ENCODE assay signal across 7 mouse cellular contexts in the genomic region with DNA sequence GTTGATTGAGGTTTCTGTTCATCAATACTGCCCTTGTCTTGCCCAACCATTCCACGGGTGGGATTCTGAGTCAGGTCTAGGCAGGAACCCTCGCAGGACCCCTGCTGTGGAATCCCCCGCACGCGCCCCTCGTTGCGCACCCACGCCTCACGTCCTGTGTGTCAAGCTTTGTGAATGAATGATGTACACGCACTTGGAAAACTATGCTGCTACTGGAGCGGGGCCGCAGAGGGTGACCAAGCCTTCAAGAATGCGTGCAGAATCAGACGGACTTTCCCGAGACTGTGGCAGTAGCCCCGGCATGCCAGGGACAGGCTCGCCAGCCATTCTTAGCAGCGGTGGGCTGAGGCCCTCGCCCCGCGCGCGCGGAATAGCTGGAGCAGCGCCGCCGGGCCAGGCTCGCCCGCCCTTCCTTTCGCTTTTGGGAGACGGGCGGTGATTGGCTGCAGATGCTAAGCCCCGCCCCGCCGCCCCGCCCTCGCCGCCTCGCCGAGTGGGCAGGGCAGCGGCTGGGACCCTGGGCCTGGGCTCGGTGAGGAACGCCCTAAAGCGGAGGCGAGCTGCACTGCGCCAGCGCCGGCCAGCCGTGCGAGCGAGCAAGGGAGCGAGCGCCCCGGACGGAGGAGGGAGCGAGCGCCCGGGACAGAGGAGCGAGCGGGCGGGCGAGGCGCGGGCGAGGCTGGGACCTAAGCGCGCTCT. TPM values are rescaled to one million over a fixed set of nuclear protein-coding genes. Genes with fewer than 3 reads are reported as not detected.
DNase-seq lines count a peak whose midpoint lies in the region; ATAC-seq and TF ChIP-seq lines count a peak whose summit lies in the region.

No protein-coding gene starts in this region.

- peak; percentile 98 for ATAC-seq in embryonic facial prominence, embryonic 12.5 days (ENCODE audit: insufficient number of reproducible peaks, insufficient read depth, low FRiP score, low TSS enrichment)
- peak; percentile 95 for ATAC-seq in limb, embryonic 11.5 days (ENCODE audit: insufficient number of reproducible peaks, low FRiP score, low TSS enrichment, low read depth)
- peak; percentile 99 for ATAC-seq in midbrain, embryonic 13.5 days

- TF ChIP-seq CTCF in kidney, adult 2 months (conservative IDR thresholded peaks at IDR 0.05; ENCODE audit: insufficient read depth, insufficient read length, low read depth, low read length) = no peak
- TF ChIP-seq CTCF in small intestine, adult 2 months (IDR thresholded peaks at IDR 0.05; ENCODE audit: extremely low read depth, insufficient read length, insufficient replicate concordance, low read depth, low read length) = no peak

- no peaks in the 10 kb centered on the region for H3K9me3 ChIP-seq in embryonic facial prominence, embryonic 12.5 days
- H3K9me3 ChIP-seq in limb, embryonic 11.5 days (ENCODE audit: control insufficient read depth, low read length) = no peaks in the 10 kb centered on the region
- H3K9me3 ChIP-seq in midbrain, embryonic 13.5 days = no peaks in the 10 kb centered on the region

- peak; percentile 80 for TF ChIP-seq POLR2A in kidney, adult 2 months (IDR thresholded peaks at IDR 0.05; ENCODE audit: low read depth, low read length)
- peak; percentile 86 for TF ChIP-seq POLR2A in small intestine, adult 2 months (IDR thresholded peaks at IDR 0.05; ENCODE audit: low read depth, low read length)

- H3K4me3 ChIP-seq in embryonic facial prominence, embryonic 12.5 days = peak overlapping the region; percentile 59
- peak overlapping the region; percentile 85 for H3K4me3 ChIP-seq in kidney, adult 2 months (ENCODE audit: insufficient read depth, low read depth, low read length)
- peak overlapping the region; percentile 60 for H3K4me3 ChIP-seq in limb, embryonic 11.5 days (ENCODE audit: low read depth, low read length)
- H3K4me3 ChIP-seq in midbrain, embryonic 13.5 days (replicated peaks) = peak overlapping the region; percentile 61
- peak overlapping the region; percentile 94 for H3K4me3 ChIP-seq in small intestine, adult 2 months (ENCODE audit: low read depth, low read length)

- H3K27ac ChIP-seq in embryonic facial prominence, embryonic 12.5 days = peak overlapping the region; percentile 92
- H3K27ac ChIP-seq in kidney, adult 2 months (ENCODE audit: insufficient read depth, low read depth, low read length) = peak overlapping the region; percentile 90
- H3K27ac ChIP-seq in limb, embryonic 11.5 days (replicated peaks; ENCODE audit: low read depth, low read length) = peak overlapping the region; percentile 57; the same call in 1 of the 2 replicates
- H3K27ac ChIP-seq in midbrain, embryonic 13.5 days = no peak overlapping the region
- H3K27ac ChIP-seq in small intestine, adult 2 months (ENCODE audit: insufficient read depth, low read depth, low read length) = peak overlapping the region; percentile 81

- H3K4me2 ChIP-seq in embryonic facial prominence, embryonic 12.5 days (replicated peaks) = peak overlapping the region; percentile 80
- H3K4me2 ChIP-seq in limb, embryonic 11.5 days (ENCODE audit: low read depth, severe bottlenecking) = peak overlapping the region; percentile 73
- peak overlapping the region; percentile 82 for H3K4me2 ChIP-seq in midbrain, embryonic 13.5 days (replicated peaks)

- DNase-seq in adrenal gland, postnatal 25 days = peak; percentile 98
- peak; percentile 98 for DNase-seq in heart, adult 18-20 months
- DNase-seq in kidney, adult 2 months = peak; percentile 98
- DNase-seq in limb, embryonic 11.5 days (ENCODE audit: low spot score) = peak; percentile 97

- H3K4me1 ChIP-seq in embryonic facial prominence, embryonic 12.5 days = peaks cover 24% of the 10 kb centered on the region
- H3K4me1 ChIP-seq in kidney, adult 2 months (ENCODE audit: control insufficient read depth, insufficient read depth, low read length) = no peaks in the 10 kb centered on the region; the same call in 1 of the 2 replicates
- no peaks in the 10 kb centered on the region for H3K4me1 ChIP-seq in limb, embryonic 11.5 days (ENCODE audit: control insufficient read depth, insufficient read depth, low read length)
- peaks cover 14% of the 10 kb centered on the region for H3K4me1 ChIP-seq in midbrain, embryonic 13.5 days (replicated peaks)
- peaks cover 2% of the 10 kb centered on the region; the same call in 1 of the 2 replicates for H3K4me1 ChIP-seq in small intestine, adult 2 months (ENCODE audit: control insufficient read depth, insufficient read depth, insufficient read length, low read length)

- H3K27me3 ChIP-seq in embryonic facial prominence, embryonic 12.5 days = peaks cover 4% of the 10 kb centered on the region; the same call in 1 of the 2 replicates
- H3K27me3 ChIP-seq in kidney, adult 2 months (replicated peaks; ENCODE audit: control insufficient read depth, insufficient read depth, low read length) = no peaks in the 10 kb centered on the region
- no peaks in the 10 kb centered on the region for H3K27me3 ChIP-seq in limb, embryonic 11.5 days (ENCODE audit: control insufficient read depth, insufficient read depth, low read length)
- H3K27me3 ChIP-seq in midbrain, embryonic 13.5 days = peaks cover 90% of the 10 kb centered on the region
- no peaks in the 10 kb centered on the region for H3K27me3 ChIP-seq in small intestine, adult 2 months (ENCODE audit: control insufficient read depth, insufficient read depth, low read length)

- no peaks in the 10 kb centered on the region for H3K36me3 ChIP-seq in embryonic facial prominence, embryonic 12.5 days
- no peaks in the 10 kb centered on the region for H3K36me3 ChIP-seq in kidney, adult 2 months (ENCODE audit: control insufficient read depth, insufficient read depth, low read length)
- H3K36me3 ChIP-seq in limb, embryonic 11.5 days (ENCODE audit: control insufficient read depth, insufficient read depth, low read length) = no peaks in the 10 kb centered on the region
- H3K36me3 ChIP-seq in midbrain, embryonic 13.5 days = no peaks in the 10 kb centered on the region
- H3K36me3 ChIP-seq in small intestine, adult 2 months (ENCODE audit: control insufficient read depth, insufficient read depth, low read length) = no peaks in the 10 kb centered on the region

- peak overlapping the region; percentile 69 for H3K9ac ChIP-seq in embryonic facial prominence, embryonic 12.5 days
- H3K9ac ChIP-seq in limb, embryonic 11.5 days (ENCODE audit: low read length) = peak overlapping the region; percentile 71
- peak overlapping the region; percentile 47 for H3K9ac ChIP-seq in midbrain, embryonic 13.5 days (replicated peaks)

- WGBS in embryonic facial prominence, embryonic 12.5 days = under 1% methylated on average over 65 of the region's 67 CpGs
- WGBS in kidney, adult 2 months = under 1% methylated on average over 61 of the region's 67 CpGs
- WGBS in limb, embryonic 11.5 days = under 1% methylated on average over 61 of the region's 67 CpGs
- WGBS in midbrain, embryonic 13.5 days = under 1% methylated on average over 66 of the region's 67 CpGs
- WGBS in small intestine, adult 2 months = under 1% methylated on average over 66 of the region's 67 CpGs

RNA-seq across cellular contexts. Expression of a gene that starts 59.6 kb away (rescaled TPM):
- 30.2 and 35.5 TPM in 2 replicates for total RNA-seq in adrenal gland, postnatal 25 days (2021)
- 43.7 and 46.0 TPM in 2 replicates for polyA plus RNA-seq in embryonic facial prominence, embryonic 12.5 days (2016; fragmentation: Nextera tagmentation; extraction: Ambion mirVana)
- 10 to 100 TPM; 35.3 to 36.9 TPM for total RNA-seq in heart, adult 18-20 months (2021)
- polyA plus RNA-seq in kidney, adult 2 months (2012; rRNA removed) = 15.8 and 25.2 TPM in 2 replicates
- 34.0 and 40.0 TPM in 2 replicates for polyA plus RNA-seq in limb, embryonic 11.5 days (2014; fragmentation: Nextera tagmentation; extraction: Ambion mirVana)
- polyA plus RNA-seq in midbrain, embryonic 13.5 days (2015; fragmentation: Nextera tagmentation; extraction: Ambion mirVana) = 18.3 and 18.9 TPM in 2 replicates
- polyA plus RNA-seq in small intestine, adult 2 months (2012; rRNA removed) = 4.7 and 10.2 TPM in 2 replicates
